Mouse (Mus musculus): ENCODE measurements at regions not wholly inside any gene's neighbourhood (a gene's known extent, or its start where the extent isn't known, plus 50 kb on each side); places are given as distances from the start of the nearest gene placed in this dataset.

DNA sequence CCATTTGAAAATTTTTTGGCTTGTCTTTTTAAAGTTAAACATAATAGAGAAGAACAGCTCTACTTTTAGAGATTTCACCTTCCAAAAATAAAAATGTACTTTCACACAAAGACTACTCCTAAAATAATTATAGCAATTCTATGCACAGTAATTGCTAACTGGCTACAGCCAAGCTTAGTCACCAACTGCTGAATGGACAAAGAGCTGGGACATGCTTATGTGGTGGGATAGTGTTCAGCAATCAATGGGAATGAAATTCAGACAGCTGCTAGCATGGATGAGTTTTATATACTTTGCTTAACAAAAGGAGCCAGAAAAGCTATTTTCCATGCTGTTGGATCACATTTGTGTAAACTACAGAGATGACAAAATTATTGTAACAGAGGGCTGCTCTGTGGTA lies 2727.5 kb downstream of the Gm37988 start:
- TF ChIP-seq POLR2A (IDR thresholded peaks at IDR 0.05; ENCODE audit: borderline replicate concordance, extremely low read depth, low read depth, low read length): no peak
- no peak for TF ChIP-seq CTCF (IDR thresholded peaks at IDR 0.05; ENCODE audit: insufficient read depth, low read length)
